Mouse (Mus musculus): Measurements from ENCODE around the gene Phkb.

DNA sequence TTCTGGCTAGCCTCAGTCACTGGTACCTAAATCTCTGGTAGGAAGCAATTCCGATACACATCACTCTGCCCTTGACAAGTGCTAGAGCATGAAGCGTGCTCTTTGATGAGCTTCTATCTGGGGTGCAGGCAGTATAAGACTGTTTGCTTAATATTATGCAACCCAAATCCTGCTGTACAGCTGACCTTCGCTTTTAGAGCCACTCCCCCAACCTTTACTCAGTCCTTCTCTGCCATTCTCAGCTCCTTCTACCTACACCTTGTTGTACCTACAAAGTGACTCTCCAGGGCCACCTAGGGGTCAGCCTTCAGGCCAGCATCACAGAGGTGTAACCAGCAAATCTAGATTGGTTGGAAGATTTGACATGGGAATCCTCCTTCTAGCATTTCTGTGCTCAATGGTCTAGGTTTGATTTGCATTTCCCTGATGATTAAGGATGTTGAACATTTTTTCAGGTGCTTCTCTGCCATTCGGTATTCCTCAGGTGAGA is 136.9 kb downstream of the Phkb start:
- TF ChIP-seq EP300 (IDR thresholded peaks at IDR 0.05; ENCODE audit: low read depth) (no peak), CTCF (IDR thresholded peaks at IDR 0.05; ENCODE audit: low read depth) (no peak)

Measured in heart, postnatal 0 days (tissue).